Mouse (Mus musculus): ENCODE results near the gene Klf9. TPM values are rescaled to one million over a fixed set of nuclear protein-coding genes. Genes with fewer than 3 reads are reported as not detected.
"Not testable (repeated sequence)": the region's sequence is repeated elsewhere in the genome, so short reads cannot be mapped to it uniquely, and the experiment has no call there.

Gene Klf9
- polyA plus RNA-seq, 1 experiment = 46.9 TPM

- Histone ChIP-seq H3K4me1 (ENCODE audit: control insufficient read depth, insufficient read depth, low read length) (peaks cover 25% of the 10 kb centered on the region), H3K4me3 (replicated peaks; ENCODE audit: extremely low read depth, low read depth, low read length) (no peak overlapping the region)
- TF ChIP-seq CTCF (IDR thresholded peaks at IDR 0.05; ENCODE audit: insufficient read depth, low read length) = no peak
- no peak for TF ChIP-seq POLR2A (IDR thresholded peaks at IDR 0.05; ENCODE audit: borderline replicate concordance, extremely low read depth, low read depth, low read length)
- WGBS = 70% methylated on average over 2 of the region's 2 CpGs
- DNase-seq = no peak
Observed at GRCm38 (mm10) chr19:23137295-23137694, 3.7 kb upstream of the Klf9 start.

DNA sequence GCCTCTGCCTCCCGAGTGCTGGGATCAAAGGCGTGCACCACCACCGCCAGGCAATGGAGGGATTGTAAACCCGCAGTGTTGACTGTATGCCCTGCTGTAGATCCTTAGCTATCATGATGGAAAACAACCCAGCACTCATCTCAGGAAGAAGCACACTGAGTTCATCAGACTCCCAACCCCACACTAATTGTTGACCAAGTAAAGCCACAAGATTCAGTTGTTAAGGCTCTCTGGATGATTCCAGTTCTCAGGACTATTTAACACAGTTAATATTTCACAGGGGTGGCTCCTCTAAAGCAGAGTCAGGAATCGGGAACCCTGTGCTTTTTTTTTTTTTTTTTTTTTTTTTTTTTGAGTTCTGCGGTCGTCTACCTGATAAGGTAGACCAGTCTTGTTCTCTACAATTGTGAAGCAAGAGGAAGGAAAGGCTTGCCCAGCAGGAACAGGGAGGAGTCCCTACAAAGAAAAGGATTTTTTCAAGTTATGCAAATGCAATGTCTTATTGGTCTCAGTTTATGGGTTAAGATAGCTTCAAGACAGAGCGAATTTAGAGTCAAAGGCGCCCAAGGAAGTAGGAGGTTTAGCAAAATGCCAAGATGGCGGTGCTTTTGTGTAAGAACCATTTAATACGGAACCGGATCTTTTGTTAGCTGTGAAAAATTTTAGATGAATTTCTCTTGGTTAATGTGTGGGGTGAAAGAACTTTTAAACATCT, 1.1 kb upstream of the Klf9 start:
- peaks cover 16% of the 10 kb centered on the region for H3K4me1 ChIP-seq (ENCODE audit: control insufficient read depth, insufficient read depth, low read length)
- WGBS = 38% methylated on average over 12 of the region's 12 CpGs
- H3K4me3 ChIP-seq (replicated peaks; ENCODE audit: extremely low read depth, low read depth, low read length) = peak overlapping the region; percentile 84
- DNase-seq = no peak
- TF ChIP-seq POLR2A (IDR thresholded peaks at IDR 0.05; ENCODE audit: borderline replicate concordance, extremely low read depth, low read depth, low read length) (no peak), CTCF (IDR thresholded peaks at IDR 0.05; ENCODE audit: insufficient read depth, low read length) (no peak)

- WGBS = under 1% methylated on average over 94 of the region's 94 CpGs
- TF ChIP-seq POLR2A (IDR thresholded peaks at IDR 0.05; ENCODE audit: borderline replicate concordance, extremely low read depth, low read depth, low read length) = peak; percentile 71
- no peak for TF ChIP-seq CTCF (IDR thresholded peaks at IDR 0.05; ENCODE audit: insufficient read depth, low read length)
- DNase-seq = peak; percentile 88
- peak overlapping the region; percentile 84 for H3K4me3 ChIP-seq (replicated peaks; ENCODE audit: extremely low read depth, low read depth, low read length)
- peaks cover 14% of the 10 kb centered on the region for H3K4me1 ChIP-seq (ENCODE audit: control insufficient read depth, insufficient read depth, low read length)
Observed at GRCm38 (mm10) chr19:23141391-23142281, 610 bp downstream of the Klf9 start.

GRCm38 (mm10) chr19:23142427-23143073, 1.5 kb downstream of the Klf9 start:
- no peak for DNase-seq
- WGBS = 3% methylated on average over 28 of the region's 28 CpGs
- no peak for TF ChIP-seq CTCF (IDR thresholded peaks at IDR 0.05; ENCODE audit: insufficient read depth, low read length)
- TF ChIP-seq POLR2A (IDR thresholded peaks at IDR 0.05; ENCODE audit: borderline replicate concordance, extremely low read depth, low read depth, low read length) = peak; percentile 65; the same call in 1 of the 2 replicates
- Histone ChIP-seq H3K4me3 (replicated peaks; ENCODE audit: extremely low read depth, low read depth, low read length) (peak overlapping the region; percentile 84), H3K4me1 (ENCODE audit: control insufficient read depth, insufficient read depth, low read length) (peaks cover 14% of the 10 kb centered on the region; the same call in 1 of the 2 replicates)

DNA sequence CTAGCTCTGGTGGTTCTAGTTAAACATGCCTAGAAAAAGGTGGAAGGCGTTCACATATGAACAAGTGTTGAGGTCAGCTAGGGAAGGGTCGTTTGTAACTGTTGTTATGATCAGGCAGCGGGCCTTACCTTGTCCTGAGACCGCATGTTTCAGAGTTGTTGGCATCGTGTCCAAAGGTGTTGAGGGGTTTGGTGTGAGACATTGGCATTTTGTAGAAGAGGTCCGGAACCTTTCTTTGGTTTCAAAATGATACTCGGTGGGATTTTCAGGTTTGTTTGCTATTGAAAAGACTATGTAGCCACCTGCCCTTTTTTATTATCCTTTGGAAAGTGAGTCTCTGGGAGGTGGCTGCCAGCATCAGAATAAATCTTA, 2.0 kb downstream of the Klf9 start:
- H3K4me3 ChIP-seq (replicated peaks; ENCODE audit: extremely low read depth, low read depth, low read length) = peak overlapping the region; percentile 84
- TF ChIP-seq POLR2A (IDR thresholded peaks at IDR 0.05; ENCODE audit: borderline replicate concordance, extremely low read depth, low read depth, low read length) = no peak
- no peak for TF ChIP-seq CTCF (IDR thresholded peaks at IDR 0.05; ENCODE audit: insufficient read depth, low read length)
- WGBS = 40% methylated on average over 7 of the region's 7 CpGs
- DNase-seq = no peak
- peaks cover 19% of the 10 kb centered on the region; the same call in 1 of the 2 replicates for H3K4me1 ChIP-seq (ENCODE audit: control insufficient read depth, insufficient read depth, low read length)

GRCm38 (mm10) chr19:23143541-23143940, 2.5 kb downstream of the Klf9 start:
- Histone ChIP-seq H3K4me3 (replicated peaks; ENCODE audit: extremely low read depth, low read depth, low read length) (peak overlapping the region; percentile 84), H3K4me1 (ENCODE audit: control insufficient read depth, insufficient read depth, low read length) (peaks cover 23% of the 10 kb centered on the region; the same call in 1 of the 2 replicates)
- WGBS = 34% methylated on average over 8 of the region's 8 CpGs
- TF ChIP-seq POLR2A (IDR thresholded peaks at IDR 0.05; ENCODE audit: borderline replicate concordance, extremely low read depth, low read depth, low read length) (no peak; the same call in 1 of the 2 replicates), CTCF (IDR thresholded peaks at IDR 0.05; ENCODE audit: insufficient read depth, low read length) (no peak)
- DNase-seq = no peak

GRCm38 (mm10) chr19:23144031-23144430, 3.0 kb downstream of the Klf9 start:
- TF ChIP-seq POLR2A (IDR thresholded peaks at IDR 0.05; ENCODE audit: borderline replicate concordance, extremely low read depth, low read depth, low read length) (no peak), CTCF (IDR thresholded peaks at IDR 0.05; ENCODE audit: insufficient read depth, low read length) (no peak)
- no peak for DNase-seq
- Histone ChIP-seq H3K4me1 (ENCODE audit: control insufficient read depth, insufficient read depth, low read length) (peaks cover 24% of the 10 kb centered on the region; the same call in 1 of the 2 replicates), H3K4me3 (replicated peaks; ENCODE audit: extremely low read depth, low read depth, low read length) (peak overlapping the region; percentile 84)
- WGBS = 15% methylated on average over 9 of the region's 9 CpGs

DNA sequence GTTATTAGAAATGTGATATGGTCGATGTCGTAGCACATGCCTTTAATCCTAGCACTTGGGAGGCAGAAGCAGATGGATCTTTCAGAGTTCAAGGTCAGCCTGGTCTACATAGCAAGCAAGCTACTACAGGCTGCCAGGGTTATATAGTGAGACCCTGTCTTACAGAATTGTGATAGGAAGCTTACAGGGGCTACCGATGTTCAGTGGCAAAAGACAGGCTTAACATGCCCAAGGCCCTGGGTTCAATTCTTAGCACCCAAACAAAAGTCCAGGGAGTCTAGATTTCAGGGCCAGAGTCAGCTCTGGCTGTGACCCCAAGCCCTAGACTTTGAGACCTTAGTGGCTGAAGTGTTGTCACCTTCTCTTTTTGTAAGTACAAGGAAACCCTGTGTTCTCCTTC, 4.1 kb downstream of the Klf9 start:
- 56% methylated on average over 3 of the region's 3 CpGs for WGBS
- Histone ChIP-seq H3K4me3 (replicated peaks; ENCODE audit: extremely low read depth, low read depth, low read length) (peak overlapping the region; percentile 8), H3K4me1 (ENCODE audit: control insufficient read depth, insufficient read depth, low read length) (peaks cover 31% of the 10 kb centered on the region)
- no peak for DNase-seq
- TF ChIP-seq POLR2A (IDR thresholded peaks at IDR 0.05; ENCODE audit: borderline replicate concordance, extremely low read depth, low read depth, low read length) = no peak
- no peak for TF ChIP-seq CTCF (IDR thresholded peaks at IDR 0.05; ENCODE audit: insufficient read depth, low read length)

DNA sequence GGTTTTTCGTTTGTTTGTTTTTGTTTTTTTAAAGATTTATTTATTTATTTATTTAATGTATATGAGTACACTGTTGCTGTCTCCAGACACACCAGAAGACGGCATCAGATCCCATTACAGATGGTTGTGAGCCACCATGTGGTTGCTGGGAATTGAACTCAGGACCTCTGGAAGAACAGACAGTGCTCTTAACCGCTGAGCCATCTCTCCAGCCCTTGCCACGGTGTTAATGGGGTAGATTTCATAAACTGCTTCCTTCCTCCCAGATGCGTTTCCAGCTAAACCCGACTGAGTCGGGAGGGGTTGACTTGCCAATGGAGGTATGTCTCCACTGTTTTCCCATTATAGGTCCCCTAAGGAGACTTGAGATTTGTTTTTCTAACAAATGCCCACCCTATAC, 4.5 kb downstream of the Klf9 start:
- H3K4me3 ChIP-seq (replicated peaks; ENCODE audit: extremely low read depth, low read depth, low read length); DNase-seq: not testable (repeated sequence)
- WGBS = 53% methylated on average over 7 of the region's 7 CpGs
- peaks cover 35% of the 10 kb centered on the region for H3K4me1 ChIP-seq (ENCODE audit: control insufficient read depth, insufficient read depth, low read length)

All from lung, adult 2 months (tissue).